Mouse (Mus musculus): ENCODE results near the gene Unc5cl. TPM values are rescaled to one million over a fixed set of nuclear protein-coding genes. Genes with fewer than 3 reads are reported as not detected.

Unc5cl gene
- total RNA-seq, 2 experiments from 2014 or later: not detected

DNA sequence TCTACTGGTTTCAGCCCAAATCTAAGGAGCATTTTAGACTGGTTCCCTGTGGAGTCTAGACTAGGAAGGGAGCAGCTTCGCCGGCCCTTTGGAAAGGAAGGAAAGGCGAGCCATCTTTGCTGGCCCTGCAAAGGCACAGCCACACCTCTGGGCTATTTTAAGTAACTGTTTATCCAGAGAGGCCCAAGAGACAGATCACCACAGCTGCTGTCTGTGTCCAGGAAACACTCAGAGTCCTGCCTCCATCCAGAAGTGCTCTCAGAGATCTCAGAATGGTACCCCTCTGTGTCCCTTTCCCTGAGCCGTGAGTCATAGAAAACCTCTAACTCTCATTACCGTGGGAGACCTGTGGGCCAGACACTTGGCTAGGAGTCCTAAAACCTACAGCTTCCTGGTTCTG lies 24.3 kb upstream of the Unc5cl start:
- intact Hi-C loops (cut with DNase I): no loop called here
- DNase-seq: no peak

- no peak for DNase-seq
- intact Hi-C loops (cut with DNase I): no loop called here
Measured at GRCm38 (mm10) chr17:48431054-48431453, 23.6 kb upstream of the Unc5cl start.

GRCm38 (mm10) chr17:48432158-48432980 lies 22.3 kb upstream of the Unc5cl start, which contains the start of gene Apobec2:
Gene Apobec2, minus strand, starts transcription at chr17:48432930.
- DNase-seq: peak in 1 of 2 experiments; percentile 35
- intact Hi-C loops (cut with DNase I): no loop called here

GRCm38 (mm10) chr17:48433006-48433655 lies 21.6 kb upstream of the Unc5cl start:
- DNase-seq: no peak
- intact Hi-C loops (cut with DNase I): no loop called here

DNA sequence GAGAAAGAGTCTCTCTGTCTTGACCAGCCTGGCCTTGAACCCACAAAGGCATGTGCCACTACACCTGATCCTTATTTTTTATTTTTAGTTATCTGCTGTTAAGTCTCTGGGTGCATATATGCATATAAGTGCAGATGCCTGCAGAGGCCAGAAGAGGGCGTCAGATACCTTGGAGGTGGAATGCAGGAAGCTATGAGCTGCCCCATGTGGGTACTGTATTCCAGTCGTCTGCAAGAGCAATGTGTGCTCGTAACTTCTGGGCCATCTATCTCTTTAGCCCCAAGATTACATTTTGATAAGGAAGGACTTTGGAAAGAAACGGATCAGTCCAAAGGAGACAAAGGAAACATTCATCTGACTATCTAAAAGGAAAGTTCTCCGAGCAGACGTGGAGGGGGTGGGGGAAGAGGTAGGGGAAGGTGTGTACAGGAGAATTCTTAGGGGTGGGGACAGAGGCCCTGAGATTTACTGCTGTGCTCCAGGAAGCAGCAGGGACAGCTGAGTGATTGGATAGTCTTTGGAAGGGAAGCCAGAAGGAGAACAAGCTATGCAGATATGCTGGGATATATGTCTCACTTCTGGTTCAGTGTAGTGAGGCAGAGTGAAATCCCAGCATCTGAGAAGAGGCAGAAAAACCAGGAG lies 20.9 kb upstream of the Unc5cl start:
- intact Hi-C loops (cut with DNase I): no loop called here
- no peak for DNase-seq

GRCm38 (mm10) chr17:48434479-48434878 lies 20.2 kb upstream of the Unc5cl start:
- no peak for DNase-seq
- intact Hi-C loops (cut with DNase I): no loop called here

GRCm38 (mm10) chr17:48436487-48436886 lies 18.2 kb upstream of the Unc5cl start:
- intact Hi-C loops (cut with DNase I): no loop called here
- DNase-seq: peak in 1 of 2 experiments; percentile 56

GRCm38 (mm10) chr17:48437421-48437911 lies 17.2 kb upstream of the Unc5cl start:
- DNase-seq: peak in 1 of 2 experiments; percentile 61
- intact Hi-C loops (cut with DNase I): no loop called here

DNA sequence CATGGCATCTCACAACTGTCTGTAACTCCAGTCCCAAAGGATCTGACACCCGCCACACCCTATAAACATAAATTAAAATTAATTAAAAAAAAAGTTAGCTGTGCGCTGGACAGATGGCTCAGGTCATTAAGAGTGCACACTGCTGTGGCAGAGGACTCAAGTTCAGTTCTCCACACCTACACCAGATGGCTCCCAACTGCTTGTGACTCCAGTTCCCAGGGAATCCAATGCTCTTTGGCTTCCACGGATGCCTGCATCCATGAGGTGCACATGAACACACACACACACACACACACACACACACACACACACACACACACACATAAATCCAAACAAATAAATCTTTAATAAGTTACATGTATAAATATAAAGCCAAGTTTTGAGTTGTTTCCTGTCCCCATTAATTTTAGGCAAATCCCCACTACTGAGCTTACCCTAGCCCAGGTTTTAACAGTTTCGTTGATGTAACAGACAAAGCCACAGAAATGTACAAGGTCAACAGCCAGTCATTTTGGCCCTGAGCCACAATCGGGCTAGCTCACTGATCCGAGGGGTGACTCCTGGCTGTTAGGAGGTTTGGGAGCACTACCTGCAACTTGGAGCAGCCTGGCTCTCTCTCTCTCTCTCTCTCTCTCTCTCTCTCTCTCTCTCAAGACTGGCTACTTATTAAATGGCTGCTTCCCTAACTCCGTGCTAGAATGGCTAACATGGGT lies 11.8 kb upstream of the Unc5cl start:
- no peak for DNase-seq
- intact Hi-C loops (cut with DNase I): no loop called here

DNA sequence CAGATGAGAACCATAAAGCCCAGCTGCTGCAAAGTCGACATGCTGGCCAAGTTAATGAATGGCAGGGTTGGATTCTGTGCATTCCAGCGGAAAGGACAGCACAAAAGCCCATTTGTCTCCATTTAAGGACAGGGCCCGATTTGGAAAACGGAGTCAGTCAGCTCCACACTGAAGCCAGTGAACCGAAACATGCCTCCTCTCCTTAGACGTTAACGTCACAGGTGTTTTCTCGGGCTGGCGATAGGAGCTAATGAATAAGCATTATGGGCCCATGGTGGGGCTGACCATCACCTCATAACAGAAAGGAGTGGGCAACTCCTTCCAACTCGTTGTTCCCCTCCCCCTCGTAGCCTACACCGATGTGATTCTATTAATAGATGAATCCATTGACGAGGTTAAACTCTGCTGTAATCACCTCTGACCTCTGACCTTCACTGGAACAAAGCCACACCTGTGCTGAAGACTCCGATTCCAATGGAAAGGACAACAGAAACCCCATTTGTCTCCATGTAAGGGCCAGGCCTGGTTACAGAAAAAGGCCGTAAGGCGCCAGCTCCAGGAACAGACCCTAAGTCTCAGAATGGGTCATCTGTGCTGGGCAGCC lies 11.1 kb upstream of the Unc5cl start:
- DNase-seq: no peak
- intact Hi-C loops (cut with DNase I): no loop called here

- no peak for DNase-seq
- intact Hi-C loops (cut with DNase I): no loop called here
Measured at GRCm38 (mm10) chr17:48447675-48448074, 7.0 kb upstream of the Unc5cl start.

GRCm38 (mm10) chr17:48450666-48451352 lies 3.9 kb upstream of the Unc5cl start:
- intact Hi-C loops (cut with DNase I): loop anchor here (10.0 kb wide), 1 partner anchor 176 kb away; no protein-coding TSS in a partner anchor
- DNase-seq: no peak

DNA sequence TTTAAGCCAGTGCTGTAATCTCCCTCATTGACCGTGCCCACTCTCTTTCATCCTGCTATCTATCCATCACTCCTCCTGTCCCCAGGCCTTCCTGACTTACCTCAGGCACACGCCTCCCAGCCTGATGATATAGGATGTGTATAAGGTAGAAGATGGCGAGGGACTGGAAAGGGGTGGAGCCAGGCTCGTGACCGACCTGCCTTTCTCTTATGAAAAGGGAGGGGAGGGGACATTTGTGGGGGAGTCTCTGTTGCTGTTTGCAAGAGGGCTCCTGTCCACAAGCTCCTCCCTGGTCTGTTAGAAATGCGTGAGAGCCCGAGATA lies 3.4 kb upstream of the Unc5cl start, which contains the start of gene Tspo2:
Gene Tspo2 (minus strand): TSS at position 170 of the 323 bp plus-strand sequence.
- intact Hi-C loops (cut with DNase I): loop anchor here (10.0 kb wide), 1 partner anchor 177 kb away; no protein-coding TSS in a partner anchor

DNA sequence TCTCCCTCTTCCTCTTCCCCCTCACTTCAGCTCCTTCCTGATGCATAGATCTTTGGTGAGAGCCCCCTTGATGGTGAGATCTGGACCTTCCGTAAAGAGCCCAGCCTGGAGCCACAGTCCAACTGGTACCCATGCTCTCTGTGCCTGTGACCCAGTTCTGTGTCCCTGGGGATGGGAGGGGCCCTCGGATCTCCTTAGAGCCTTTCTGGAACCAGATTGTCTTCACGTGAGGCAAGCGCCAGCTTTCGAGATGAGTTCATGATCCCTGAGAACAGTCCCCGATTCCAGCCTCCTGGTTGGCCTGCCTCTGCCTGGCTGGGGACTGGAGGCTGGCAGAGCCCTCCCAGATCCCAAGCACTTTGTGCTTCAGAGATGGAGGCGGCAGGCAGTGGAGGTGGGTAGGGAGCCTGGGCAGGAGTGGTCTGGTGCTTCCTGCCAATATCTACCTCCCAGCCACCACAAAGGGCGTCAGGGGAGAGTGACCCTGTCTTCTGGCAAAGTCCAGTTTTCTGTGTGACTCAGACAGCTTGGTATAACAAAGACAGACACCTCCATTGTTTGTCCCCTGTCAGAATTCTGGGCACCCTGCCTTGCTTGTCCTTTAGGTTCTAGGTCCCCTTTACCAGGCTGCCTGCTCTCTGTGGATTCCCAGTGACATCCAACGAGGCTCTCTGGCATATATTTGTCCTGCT lies 2.8 kb upstream of the Unc5cl start:
- intact Hi-C loops (cut with DNase I): loop anchor here (10.0 kb wide), 1 partner anchor 177 kb away; no protein-coding TSS in a partner anchor
- DNase-seq: no peak

More for the DNA sequence above, 3.4 kb upstream of the Unc5cl start, which contains the start of gene Tspo2:
- DNase-seq: no peak

DNA sequence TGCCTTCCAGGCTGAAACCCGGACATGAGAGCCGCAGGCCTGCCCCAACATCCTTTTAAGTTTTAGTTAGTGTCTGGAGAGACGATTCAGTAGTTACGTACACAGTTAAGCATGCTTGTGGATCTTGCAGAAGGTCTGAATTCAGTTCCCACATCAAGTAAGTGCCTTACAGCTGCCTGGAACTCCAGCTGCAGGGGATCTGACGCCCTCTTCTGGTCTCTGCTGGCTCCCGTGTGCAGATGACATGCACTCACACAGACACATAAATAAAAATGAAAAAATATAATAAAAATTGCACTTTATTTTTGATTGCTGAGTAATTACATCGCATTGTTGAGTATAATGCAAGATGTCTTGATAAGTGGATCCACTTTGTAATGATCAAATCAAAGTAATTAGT lies 1.2 kb upstream of the Unc5cl start:
- intact Hi-C loops (cut with DNase I): loop anchor here (10.0 kb wide), 1 partner anchor 179 kb away; no protein-coding TSS in a partner anchor
- DNase-seq: no peak

GRCm38 (mm10) chr17:48454190-48454589 lies 511 bp upstream of the Unc5cl start:
- intact Hi-C loops (cut with DNase I): loop anchor here (10.0 kb wide), 1 partner anchor 179 kb away; no protein-coding TSS in a partner anchor

DNA sequence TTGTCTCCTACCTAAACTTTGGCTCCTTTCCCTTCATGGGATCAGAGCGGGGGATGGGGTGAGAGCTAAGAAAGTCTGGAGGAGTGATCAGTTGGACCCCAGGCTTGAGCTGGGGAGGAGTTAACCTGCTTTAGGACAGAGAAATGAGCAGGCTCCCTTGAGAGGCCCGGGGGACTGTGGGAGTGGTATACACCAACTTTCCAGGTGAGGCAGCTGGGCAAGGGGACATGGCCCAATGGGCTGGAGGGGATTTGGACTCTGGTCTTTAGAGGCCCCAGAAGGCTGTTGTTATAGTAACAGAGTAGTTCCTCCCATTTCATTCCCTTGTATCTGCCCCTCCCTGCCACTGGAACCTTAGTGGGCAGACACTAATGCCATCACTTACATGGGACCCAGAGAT lies 1.3 kb downstream of the Unc5cl start:
- intact Hi-C loops (cut with DNase I): loop anchor here (10.0 kb wide), 1 partner anchor 181 kb away; no protein-coding TSS in a partner anchor
- no peak for DNase-seq

More at GRCm38 (mm10) chr17:48454190-48454589, 511 bp upstream of the Unc5cl start:
- DNase-seq: no peak

DNA sequence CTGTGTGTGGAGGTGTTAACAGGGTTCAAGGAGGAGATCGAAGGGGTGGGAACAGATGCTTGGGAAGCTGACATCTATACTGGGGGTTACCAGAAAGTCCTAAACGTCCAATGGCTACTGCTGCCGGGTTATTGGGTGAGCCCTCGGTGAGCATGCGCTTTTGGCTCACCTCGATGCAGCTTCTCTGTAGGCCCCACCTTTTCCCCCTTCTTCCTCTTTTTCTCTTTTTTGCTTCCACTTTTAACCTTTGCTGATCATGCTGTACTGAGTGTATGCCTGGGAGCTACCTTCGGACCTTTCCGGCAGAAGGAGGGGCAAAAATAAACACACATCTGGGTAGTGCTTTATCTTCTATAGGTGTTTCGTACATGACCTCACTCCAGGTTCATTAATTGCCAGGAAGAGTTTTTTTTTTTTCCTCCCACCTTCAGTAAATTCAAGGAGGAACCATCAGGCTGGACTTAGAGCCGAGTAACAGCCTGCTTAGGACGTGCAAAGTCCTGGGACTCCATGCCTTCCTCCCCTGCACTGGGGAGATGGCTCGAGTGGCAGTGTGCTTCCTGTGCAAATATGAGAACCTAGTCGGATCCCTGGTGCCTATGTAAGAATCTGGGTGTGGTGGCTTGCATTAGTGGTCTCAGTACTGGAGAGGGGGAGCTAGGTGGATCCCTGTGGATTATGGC lies 3.4 kb downstream of the Unc5cl start:
- no peak for DNase-seq
- intact Hi-C loops (cut with DNase I): loop anchor here (10.0 kb wide), 1 partner anchor 183 kb away; no protein-coding TSS in a partner anchor

Data from gastrocnemius, postnatal 36 days (tissue).